Mouse (Mus musculus) C2C12 (cell line): ENCODE data around the gene Fgf4. TPM values are rescaled to one million over a fixed set of nuclear protein-coding genes. Genes with fewer than 3 reads are reported as not detected.

Experiments
- H3K27me3 ChIP-seq: one replicate; pipeline ENCODE4 v1.6.1; 2011; ENCODE audit not compliant: control insufficient read depth, insufficient read depth, insufficient read length
- H3K36me3 ChIP-seq: one replicate; pipeline ENCODE4 v1.6.1; 2011; ENCODE audit not compliant: control insufficient read depth, insufficient read depth
- H3K4me3 ChIP-seq: one replicate; pipeline ENCODE4 v1.5.1; 2011; ENCODE audit warnings: mild to moderate bottlenecking, control low read depth; ENCODE audit not compliant: poor library complexity, insufficient read depth, severe bottlenecking
- H3K79me2 ChIP-seq: one replicate; pipeline ENCODE4 v1.6.1; 2011; ENCODE audit not compliant: control insufficient read depth, insufficient read depth
- H3K79me3 ChIP-seq: one replicate; pipeline ENCODE4 v1.6.1; 2011; ENCODE audit warnings: low read depth, control low read depth
- H3ac ChIP-seq: one replicate; pipeline ENCODE3; 2011; ENCODE audit warnings: low read depth; ENCODE audit not compliant: control insufficient read depth, insufficient read length
- CEBPB ChIP-seq: IDR thresholded peaks from one replicate; pipeline ENCODE4 v1.6.1; 2011; ENCODE audit warnings: low read depth, mild to moderate bottlenecking, control low read depth, moderate library complexity
- CTCF ChIP-seq: IDR thresholded peaks from one replicate; pipeline ENCODE4 v1.5.1; 2011; ENCODE audit not compliant: control insufficient read depth, insufficient read depth, insufficient read length
- FOSL1 ChIP-seq: IDR thresholded peaks from one replicate; pipeline ENCODE4 v1.8.0; 2011; ENCODE audit warnings: mild to moderate bottlenecking, low read length; ENCODE audit not compliant: poor library complexity, insufficient read depth, severe bottlenecking
- MAX ChIP-seq: IDR thresholded peaks from one replicate; pipeline ENCODE4 v1.6.1; 2011; ENCODE audit warnings: mild to moderate bottlenecking, control low read depth
- MYOD1 ChIP-seq: IDR thresholded peaks from one replicate; pipeline ENCODE4 v1.6.1; 2011; ENCODE audit warnings: low read depth; ENCODE audit not compliant: control insufficient read depth, insufficient read length
- MYOG ChIP-seq: IDR thresholded peaks from one replicate; pipeline ENCODE4 v1.6.1; 2011; ENCODE audit not compliant: control insufficient read depth, insufficient read length; ENCODE audit errors: extremely low read depth
- USF1 ChIP-seq: IDR thresholded peaks from one replicate; pipeline ENCODE4 v1.6.1; 2011; ENCODE audit warnings: low read depth, mild to moderate bottlenecking, control low read depth, moderate library complexity
- polyA plus RNA-seq: library from polyadenylated mRNA; unstranded; fragments of >200 nt; fragmentation: generic; extraction: Trizol; gene quantifications from one replicate; pipeline ENCODE4 v1.2.1, GENCODE M21; 2012; ENCODE audit warnings: missing spikeins

Fgf4 gene
- polyA plus RNA-seq, 1 experiment, result not detected

- no peaks in the 10 kb centered on the region for H3K79me3 ChIP-seq
- no peaks in the 10 kb centered on the region for H3K36me3 ChIP-seq
- peaks cover 43% of the 10 kb centered on the region for H3K27me3 ChIP-seq
- H3K79me2 ChIP-seq, result no peaks in the 10 kb centered on the region
- no peak overlapping the region for H3K4me3 ChIP-seq
- no peak overlapping the region for H3ac ChIP-seq
- TF ChIP-seq USF1, result no peak
- no peak for TF ChIP-seq MAX
- TF ChIP-seq MYOD1, result no peak
- TF ChIP-seq CTCF, result no peak
- TF ChIP-seq CEBPB, result no peak
- no peak for TF ChIP-seq FOSL1
- no peak for TF ChIP-seq MYOG
Observed at GRCm38 (mm10) chr7:144872420-144872819, 25.3 kb downstream of the Fgf4 start.

DNA sequence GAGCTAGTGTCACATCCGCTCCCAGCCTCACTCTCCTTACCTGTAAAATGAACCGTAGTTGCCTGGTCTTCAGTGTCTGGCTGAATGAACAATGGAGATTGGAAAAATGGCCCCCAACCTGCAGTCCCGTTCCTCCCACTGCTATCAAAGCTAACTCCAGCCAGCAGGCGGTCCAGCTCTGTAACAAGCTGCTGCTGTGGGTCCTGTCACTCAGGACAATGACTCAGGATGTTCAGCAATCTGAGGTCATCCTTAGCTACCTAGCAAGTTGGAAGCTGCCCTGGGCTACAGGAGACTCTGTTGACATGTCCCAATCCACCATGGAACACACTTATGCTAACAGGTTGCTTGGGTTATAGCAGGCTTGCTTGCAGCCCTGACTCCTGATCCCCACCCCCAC lies 26.0 kb downstream of the Fgf4 start:
- no peak for TF ChIP-seq USF1

GRCm38 (mm10) chr7:144874226-144874625 lies 27.1 kb downstream of the Fgf4 start:
- no peaks in the 10 kb centered on the region for H3K36me3 ChIP-seq
- H3ac ChIP-seq, result no peak overlapping the region
- peaks cover 37% of the 10 kb centered on the region for H3K27me3 ChIP-seq
- H3K4me3 ChIP-seq, result no peak overlapping the region
- no peaks in the 10 kb centered on the region for H3K79me3 ChIP-seq
- TF ChIP-seq MYOD1, result no peak
- TF ChIP-seq FOSL1, result no peak
- no peak for TF ChIP-seq MYOG
- no peaks in the 10 kb centered on the region for H3K79me2 ChIP-seq

More for the DNA sequence above, 26.0 kb downstream of the Fgf4 start:
- Histone ChIP-seq H3K79me2 (no peaks in the 10 kb centered on the region), H3ac (no peak overlapping the region), H3K27me3 (peaks cover 40% of the 10 kb centered on the region), H3K79me3 (no peaks in the 10 kb centered on the region), H3K4me3 (no peak overlapping the region), H3K36me3 (no peaks in the 10 kb centered on the region)

GRCm38 (mm10) chr7:144878401-144878800 lies 31.2 kb downstream of the Fgf4 start:
- Histone ChIP-seq H3ac (no peak overlapping the region), H3K79me3 (no peaks in the 10 kb centered on the region), H3K36me3 (no peaks in the 10 kb centered on the region), H3K4me3 (no peak overlapping the region), H3K79me2 (no peaks in the 10 kb centered on the region), H3K27me3 (peaks cover 25% of the 10 kb centered on the region)
- no peak for TF ChIP-seq MYOG
- no peak for TF ChIP-seq CTCF
- no peak for TF ChIP-seq MYOD1
- no peak for TF ChIP-seq USF1

DNA sequence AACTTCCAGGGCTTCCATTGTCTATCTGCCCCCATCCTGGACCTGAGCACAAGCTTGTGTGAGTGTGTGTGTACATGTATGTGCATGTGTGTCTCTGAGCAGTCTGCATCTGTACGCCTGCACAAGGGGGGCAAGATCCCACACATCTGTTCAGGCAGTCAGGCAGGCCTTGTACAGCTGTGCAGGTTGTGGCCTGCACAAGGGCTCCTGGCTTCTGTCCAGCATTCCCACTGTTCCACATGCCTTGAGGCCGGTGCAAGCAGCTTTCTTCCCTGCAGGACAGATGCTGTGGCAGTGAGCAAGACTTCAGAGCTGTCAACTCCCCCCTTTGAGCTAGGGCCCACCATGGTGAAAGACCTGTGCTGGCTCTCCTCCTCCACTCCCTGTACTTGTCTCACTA lies 35.9 kb downstream of the Fgf4 start:
- Histone ChIP-seq H3K4me3 (no peak overlapping the region), H3ac (no peak overlapping the region), H3K36me3 (no peaks in the 10 kb centered on the region), H3K27me3 (no peaks in the 10 kb centered on the region), H3K79me3 (no peaks in the 10 kb centered on the region), H3K79me2 (no peaks in the 10 kb centered on the region)
- TF ChIP-seq MYOG (no peak), FOSL1 (no peak), MYOD1 (no peak), CTCF (no peak), MAX (no peak), CEBPB (no peak), USF1 (no peak)

- Histone ChIP-seq H3K79me3 (no peaks in the 10 kb centered on the region), H3K27me3 (peaks cover 7% of the 10 kb centered on the region), H3K4me3 (no peak overlapping the region), H3ac (no peak overlapping the region), H3K79me2 (no peaks in the 10 kb centered on the region), H3K36me3 (no peaks in the 10 kb centered on the region)
- TF ChIP-seq MYOD1 (no peak), MAX (no peak), CTCF (no peak), CEBPB (no peak), USF1 (no peak), MYOG (no peak), FOSL1 (no peak)
Observed at GRCm38 (mm10) chr7:144887672-144888071, 40.5 kb downstream of the Fgf4 start.
